Mouse (Mus musculus) gastrocnemius, postnatal 36 days (tissue): ENCODE measurements around the gene Bach1. TPM values are rescaled to one million over a fixed set of nuclear protein-coding genes. Genes with fewer than 3 reads are reported as not detected.
A peak's percentile ranks its signal among the peaks of the same experiment; 100 is the strongest.

ENCODE experiments used
- DNase-seq, 2 experiments: peaks; one replicate each; pipeline ENCODE4 v3.0.0; 2022
- intact Hi-C: fragments of 180-260 bp; cut with DNase I; formaldehyde crosslinking; loops from one replicate; pipeline ENCODE4 v1.15.1; 2025
- total RNA-seq, 2 experiments: library from RNA; stranded (reverse); gene quantifications; 2 replicates each; pipeline ENCODE4 v1.2.3; 2021

Bach1 gene
- total RNA-seq, 2 experiments from 2014 or later, result 19.0 to 22.1 TPM

- no peak for DNase-seq
- intact Hi-C loops, result no loop called here
Measured at GRCm38 (mm10) chr16:87734868-87735381, 36.2 kb downstream of the Bach1 start.

GRCm38 (mm10) chr16:87736106-87736505 lies 37.4 kb downstream of the Bach1 start:
- no peak for DNase-seq
- intact Hi-C loops, result no loop called here

DNA sequence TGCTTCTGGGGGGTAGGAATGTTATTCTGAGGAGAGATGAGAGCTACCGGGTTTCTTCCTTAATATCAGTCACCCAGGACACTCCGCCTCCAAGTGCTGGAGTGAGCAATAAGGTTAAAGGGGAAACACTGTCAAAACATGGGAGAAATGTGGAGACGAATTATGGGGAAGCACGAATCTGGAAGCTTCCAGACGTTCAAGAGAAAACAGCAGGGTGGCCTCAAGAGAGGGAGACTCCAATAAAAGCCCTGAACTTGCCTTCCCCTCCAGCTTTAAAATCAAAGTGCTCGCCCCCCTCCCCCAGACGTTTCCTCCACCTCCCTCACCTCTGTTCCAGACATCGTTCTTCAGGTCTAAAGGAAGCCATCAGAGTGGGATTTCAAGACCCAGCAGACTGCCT lies 38.6 kb downstream of the Bach1 start:
- DNase-seq, result no peak
- intact Hi-C loops, result no loop called here

DNA sequence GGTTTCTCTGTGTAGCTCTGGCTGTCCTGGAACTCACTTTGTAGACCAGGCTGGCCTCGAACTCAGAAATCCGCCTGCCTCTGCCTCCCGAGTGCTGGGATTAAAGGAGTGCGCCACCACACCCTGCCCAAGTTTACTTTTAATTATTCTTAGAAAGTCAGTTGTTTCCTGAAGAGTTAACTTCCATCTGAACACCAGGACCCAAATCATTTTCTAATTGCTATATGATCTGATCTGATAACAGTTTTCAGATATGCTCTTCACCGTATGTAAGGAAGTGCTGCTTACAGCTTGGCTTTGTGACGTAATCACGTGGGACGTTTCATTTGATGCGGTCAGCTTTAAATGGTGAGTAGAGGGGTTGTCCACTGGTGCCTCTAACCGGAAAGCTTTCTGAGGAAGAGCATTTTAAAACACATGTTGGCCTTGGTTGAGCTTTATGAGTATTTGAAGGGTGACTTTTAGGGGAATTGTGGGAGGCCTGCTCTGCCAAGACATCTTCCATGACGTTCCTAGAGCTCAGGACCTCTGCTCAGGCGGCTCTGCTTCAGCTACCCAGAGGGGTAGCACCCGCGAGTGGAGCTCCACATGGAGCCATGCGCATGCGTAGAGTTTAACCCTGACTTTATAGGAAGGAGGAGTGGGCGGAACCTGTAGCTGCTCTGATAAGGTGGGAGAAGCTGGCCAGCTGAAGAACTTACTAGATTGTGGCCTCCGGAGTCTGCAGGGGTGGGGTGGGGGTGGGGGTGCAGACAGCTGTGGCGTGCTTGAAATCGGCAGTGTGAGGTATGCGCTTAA lies 39.3 kb downstream of the Bach1 start:
- no peak for DNase-seq

DNA sequence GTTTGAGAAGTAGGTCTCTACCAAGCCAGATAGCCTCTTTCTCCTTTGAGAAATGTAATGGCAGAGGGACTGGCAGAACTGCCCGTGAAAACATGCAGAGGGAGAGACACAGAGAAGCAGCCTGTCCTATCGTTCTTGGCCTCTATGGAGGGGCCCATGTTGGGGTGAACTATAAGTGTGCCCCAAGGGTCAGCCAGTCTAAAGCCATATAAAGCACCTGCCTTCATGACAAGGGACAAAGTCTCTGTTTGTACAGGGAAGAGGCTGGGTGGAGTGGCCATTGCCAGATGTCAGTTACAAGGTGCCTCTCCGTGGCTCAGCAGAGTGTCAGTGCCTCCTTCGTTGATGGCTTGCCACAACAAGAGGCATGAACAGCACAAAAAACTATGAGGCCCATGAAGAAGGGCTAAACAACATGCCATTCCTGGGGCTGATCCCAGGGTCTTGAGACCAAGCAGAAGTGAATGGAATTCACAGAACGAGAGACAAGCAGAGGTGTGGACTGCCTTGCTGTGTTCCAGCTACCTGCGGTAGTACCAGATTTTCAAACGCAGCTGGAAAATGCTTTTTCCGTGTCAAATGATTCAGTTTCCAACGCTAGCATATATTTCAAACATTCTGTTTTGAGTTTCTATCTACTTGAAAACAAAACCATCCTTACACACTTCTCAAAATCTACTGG lies 42.4 kb downstream of the Bach1 start:
- DNase-seq, result no peak
- intact Hi-C loops, result no loop called here

More for the DNA sequence above, 39.3 kb downstream of the Bach1 start:
- intact Hi-C loops, result no loop called here

DNA sequence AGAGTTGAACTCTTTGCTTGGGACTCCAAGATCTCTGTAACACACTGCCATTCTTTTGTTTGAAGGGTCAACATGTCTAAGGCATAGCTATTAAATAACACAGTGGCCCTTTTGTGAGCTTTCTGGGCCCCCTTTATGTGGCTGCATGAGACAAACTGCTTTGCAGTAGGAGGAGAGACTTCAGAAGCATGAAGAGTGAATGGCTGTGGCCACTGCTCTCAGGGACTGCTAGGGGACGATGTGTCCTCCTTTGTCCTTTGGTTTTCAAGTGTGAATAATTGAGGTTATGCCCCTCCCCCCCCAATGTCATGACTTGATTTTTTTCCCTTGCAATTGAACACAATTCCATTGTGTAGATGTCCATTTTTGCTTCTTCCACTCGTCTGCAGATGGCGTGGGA lies 44.9 kb downstream of the Bach1 start:
- intact Hi-C loops, result no loop called here
- no peak for DNase-seq

- DNase-seq, result no peak
- intact Hi-C loops, result no loop called here
Measured at GRCm38 (mm10) chr16:87744338-87744737, 45.6 kb downstream of the Bach1 start.

- intact Hi-C loops, result loop anchor here (5.0 kb wide), 1 partner anchor 43 kb away; no protein-coding TSS in a partner anchor
- no peak for DNase-seq
Measured at GRCm38 (mm10) chr16:87745192-87745945, 46.6 kb downstream of the Bach1 start.

GRCm38 (mm10) chr16:87746728-87747127 lies 48.0 kb downstream of the Bach1 start:
- intact Hi-C loops, result loop anchor here (5.0 kb wide), 1 partner anchor 44 kb away; no protein-coding TSS in a partner anchor
- DNase-seq, result peak; percentile 63 to 66

DNA sequence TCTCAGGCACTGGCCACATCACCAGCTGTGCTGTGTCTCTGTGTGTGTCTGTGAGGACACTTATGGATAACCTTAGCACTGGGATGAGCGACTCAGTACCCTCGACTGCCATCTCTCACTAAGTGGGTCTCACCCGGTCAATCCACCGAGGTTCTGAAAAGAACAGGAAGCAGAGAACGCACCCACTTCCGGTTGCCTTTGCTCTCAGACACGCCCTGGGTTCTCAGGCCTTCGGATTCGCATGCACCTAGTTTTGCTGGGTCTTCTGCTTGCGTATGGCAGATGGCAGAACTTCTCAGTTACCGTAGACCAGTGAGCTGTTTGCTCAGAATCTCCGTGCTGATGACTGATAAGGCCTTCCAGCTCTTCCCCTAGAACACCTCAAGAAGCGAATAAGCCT lies 52.5 kb downstream of the Bach1 start:
- intact Hi-C loops, result no loop called here
- no peak for DNase-seq

DNA sequence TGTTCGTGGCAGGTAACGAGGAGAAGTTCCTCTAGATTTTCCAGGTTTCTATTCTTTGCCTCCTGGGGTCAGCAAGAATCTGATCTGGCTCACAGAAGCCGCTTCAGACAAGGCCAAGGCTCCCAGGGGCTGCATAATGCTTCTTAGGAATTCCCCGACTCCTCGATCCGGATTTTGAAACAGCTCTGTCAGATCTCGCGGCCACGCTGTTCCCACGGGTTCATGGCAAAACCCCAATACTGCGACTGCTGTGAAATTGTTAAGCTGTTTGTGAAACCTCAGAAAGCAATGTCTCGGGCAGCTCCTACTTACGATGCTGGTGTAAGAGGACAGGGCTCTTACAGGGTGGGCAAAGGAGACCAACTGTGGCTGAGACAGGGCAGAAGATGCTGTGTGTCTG lies 53.7 kb downstream of the Bach1 start:
- DNase-seq, result no peak
- intact Hi-C loops, result no loop called here

DNA sequence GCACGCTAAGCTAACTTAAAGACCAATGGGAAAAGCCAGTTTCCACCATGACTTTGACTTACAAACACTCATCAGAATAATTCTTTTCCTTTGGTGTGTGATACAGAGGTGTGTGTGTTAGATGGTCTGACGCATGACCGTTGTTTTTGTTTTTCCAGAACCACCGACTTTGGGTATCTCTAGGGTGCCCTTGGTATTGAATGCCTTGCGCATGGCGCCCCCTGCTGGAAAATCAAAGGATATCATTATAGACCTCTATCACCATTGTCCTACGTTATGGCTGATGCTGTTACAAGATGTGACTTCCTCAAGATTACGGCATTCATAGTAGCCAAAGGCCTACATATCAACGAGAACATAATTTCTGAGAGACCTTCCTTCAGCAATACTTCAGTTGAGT lies 56.1 kb downstream of the Bach1 start:
- peak in 1 of 2 experiments; percentile 51 for DNase-seq
- intact Hi-C loops, result loop anchor here (2.0 kb wide), 2 partner anchors 158 to 248 kb away; no protein-coding TSS in a partner anchor

GRCm38 (mm10) chr16:87755915-87756314 lies 57.2 kb downstream of the Bach1 start:
- intact Hi-C loops, result loop anchor here (2.0 kb wide), 2 partner anchors 159 to 249 kb away; no protein-coding TSS in a partner anchor
- no peak for DNase-seq

DNA sequence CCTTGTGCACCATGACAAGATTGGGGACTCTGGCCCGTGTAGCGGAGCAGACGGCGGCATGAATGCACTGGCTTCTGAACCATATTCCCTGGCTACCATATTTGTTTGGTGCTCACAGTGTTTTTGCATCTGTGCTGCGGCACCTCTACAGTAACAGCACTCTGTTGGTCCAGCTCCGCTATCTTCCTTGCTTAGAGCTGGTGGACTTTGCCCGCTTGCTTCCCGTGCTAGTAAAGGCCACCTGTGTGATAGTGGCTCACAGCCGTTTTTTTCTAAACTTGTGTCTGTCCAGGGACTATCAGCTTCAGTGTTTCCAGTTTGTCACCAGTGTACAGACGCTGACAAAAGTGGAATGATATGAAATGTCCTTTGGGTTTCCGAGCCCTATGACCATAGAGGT lies 59.3 kb downstream of the Bach1 start:
- intact Hi-C loops, result no loop called here
- DNase-seq, result no peak

DNA sequence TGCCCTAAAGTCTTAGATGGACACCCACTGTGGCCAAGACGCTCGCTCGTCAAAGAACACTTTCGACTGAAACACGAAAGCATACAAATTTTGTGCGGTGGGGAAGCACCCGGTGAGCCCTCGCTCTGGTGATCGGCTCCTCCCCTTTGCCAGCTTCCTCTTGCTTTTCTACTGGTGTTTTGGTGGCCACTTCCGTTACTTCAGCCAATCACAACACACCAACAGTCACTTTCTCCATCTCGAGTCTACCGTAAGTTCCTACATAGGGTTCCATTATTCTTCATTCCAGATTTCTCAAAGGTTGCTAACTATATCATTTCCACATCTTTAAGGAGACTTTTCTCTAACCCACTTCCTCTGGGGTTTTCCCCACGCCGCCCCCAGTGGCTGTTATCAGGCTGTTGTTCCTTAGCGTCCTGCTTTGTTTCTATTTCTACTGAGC lies 65.9 kb downstream of the Bach1 start:
- intact Hi-C loops, result no loop called here
- DNase-seq, result no peak

GRCm38 (mm10) chr16:87765984-87766383 lies 67.2 kb downstream of the Bach1 start:
- intact Hi-C loops, result no loop called here

DNA sequence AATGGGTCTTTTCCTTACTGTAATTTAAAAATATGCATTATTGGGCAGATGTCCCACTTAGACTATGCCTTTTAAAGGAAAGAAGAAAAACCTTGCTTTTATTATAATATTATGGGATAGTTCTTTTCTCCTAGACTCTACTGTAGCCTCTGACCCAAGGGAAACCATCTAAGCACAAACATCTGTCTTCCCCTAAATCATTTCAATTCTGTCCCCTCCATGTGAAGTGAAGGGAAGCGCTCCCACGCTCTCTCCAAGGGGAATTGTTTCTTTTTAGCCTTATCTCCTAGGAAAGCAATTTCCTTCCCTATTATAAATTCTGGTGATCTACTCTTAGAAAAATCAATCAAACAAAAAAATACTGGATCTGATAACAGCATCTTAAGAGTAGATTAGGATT lies 71.8 kb downstream of the Bach1 start:
- no peak for DNase-seq
- intact Hi-C loops, result no loop called here

More at GRCm38 (mm10) chr16:87765984-87766383, 67.2 kb downstream of the Bach1 start:
- DNase-seq, result no peak

GRCm38 (mm10) chr16:87771926-87772325 lies 73.2 kb downstream of the Bach1 start:
- no peak for DNase-seq
- intact Hi-C loops, result no loop called here

DNA sequence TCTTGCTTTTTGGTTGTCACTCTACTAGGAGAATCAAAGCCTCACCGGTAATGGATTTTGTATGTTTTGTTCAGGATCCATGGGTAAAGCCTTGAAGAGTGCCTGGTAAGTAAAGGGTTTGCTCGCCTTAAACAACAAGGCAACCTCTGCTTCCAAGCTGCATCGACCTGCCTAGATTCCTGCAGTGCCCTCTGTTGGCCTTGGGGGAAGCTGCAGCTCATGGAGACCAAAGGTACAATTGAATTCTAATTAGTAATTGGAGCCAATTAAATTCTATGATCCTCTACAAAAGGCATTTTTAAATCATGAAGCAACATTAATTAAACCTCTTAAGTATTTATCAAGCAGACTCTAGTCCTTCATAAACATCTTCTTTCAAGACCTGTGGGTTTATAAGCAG lies 75.7 kb downstream of the Bach1 start:
- intact Hi-C loops, result no loop called here

DNA sequence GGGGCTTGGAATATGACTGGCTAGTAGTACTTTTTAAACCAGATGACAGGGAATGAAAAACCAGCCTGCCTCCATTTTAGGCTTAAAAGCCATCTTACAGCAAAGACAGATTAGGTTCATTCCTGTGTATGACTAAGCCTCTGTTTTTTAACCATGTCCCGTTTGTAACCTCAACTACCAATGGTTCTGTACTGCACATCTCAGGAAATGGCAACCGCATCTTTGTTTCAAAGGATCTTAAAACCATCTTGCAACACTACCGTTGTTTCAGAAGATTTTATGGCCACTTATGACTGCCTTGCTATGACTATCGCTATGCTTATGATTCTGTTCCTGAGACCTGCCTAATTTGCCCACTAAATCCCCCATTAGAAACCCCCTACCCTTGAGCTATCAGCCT lies 78.6 kb downstream of the Bach1 start:
- intact Hi-C loops, result no loop called here
- DNase-seq, result no peak

More for the DNA sequence above, 75.7 kb downstream of the Bach1 start:
- no peak for DNase-seq

- intact Hi-C loops, result no loop called here
- no peak for DNase-seq
Measured at GRCm38 (mm10) chr16:87781637-87782036, 82.9 kb downstream of the Bach1 start.
